Mouse (Mus musculus) small intestine, adult 2 months (tissue): ENCODE results near the gene Crhr2.

ENCODE experiments used
- CTCF ChIP-seq: fragments of 200-500 bp; IDR thresholded peaks from 2 replicates; pipeline ENCODE4 v1.5.1; 2012; ENCODE audit warnings: low read depth, mild to moderate bottlenecking, control low read depth, inconsistent platforms, low read length, moderate library complexity, mixed read lengths; ENCODE audit not compliant: insufficient replicate concordance, insufficient read length; ENCODE audit errors: extremely low read depth
- POLR2A ChIP-seq: fragments of 200-500 bp; IDR thresholded peaks from 2 replicates; pipeline ENCODE4 v1.6.1; 2012; ENCODE audit warnings: low read depth, mild to moderate bottlenecking, control low read depth, inconsistent platforms, low read length, moderate library complexity

DNA sequence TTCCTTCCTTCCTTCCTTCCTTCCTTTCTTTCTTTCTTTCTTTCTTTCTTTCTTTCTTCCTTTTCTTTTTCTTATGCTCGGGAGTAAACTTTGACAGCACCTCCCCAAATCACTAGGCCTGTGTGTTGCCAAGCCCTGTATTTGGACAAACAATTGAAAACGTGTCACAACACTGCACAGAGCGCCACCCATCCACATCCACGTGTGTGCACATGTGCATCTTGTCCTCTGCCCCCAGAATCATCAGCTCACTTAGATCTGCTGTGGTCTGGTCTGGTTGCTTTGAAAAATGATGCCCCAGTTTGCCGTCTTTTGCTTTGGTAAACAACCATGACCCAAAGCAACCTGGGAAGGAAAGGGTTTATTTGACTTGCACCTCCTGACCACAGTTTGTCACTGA is 43.1 kb upstream of the Crhr2 start:
- TF ChIP-seq CTCF = no peak
- no peak for TF ChIP-seq POLR2A
